Mouse (Mus musculus) bone marrow, adult 2 months (tissue): ENCODE measurements at regions not wholly inside any gene's neighbourhood (a gene's known extent, or its start where the extent isn't known, plus 50 kb on each side); places are given as distances from the start of the nearest gene placed in this dataset.
A peak's percentile ranks its signal among the peaks of the same experiment; 100 is the strongest.

Experiments used
- H3K27ac ChIP-seq: fragments of 200-500 bp; 2 replicates; pipeline ENCODE4 v1.5.1; 2012; ENCODE audit warnings: low read depth, mild to moderate bottlenecking, control low read depth, inconsistent platforms, low read length; ENCODE audit not compliant: control insufficient read depth, poor library complexity, insufficient read depth
- H3K4me1 ChIP-seq: fragments of 200-500 bp; 2 replicates; pipeline ENCODE4 v1.6.1; 2011; ENCODE audit warnings: low read length; ENCODE audit not compliant: control insufficient read depth, insufficient read depth
- H3K4me3 ChIP-seq: fragments of 200-500 bp; replicated peaks from 2 replicates; pipeline ENCODE3; 2011; ENCODE audit warnings: mild to moderate bottlenecking, low read depth, low read length, control low read depth; ENCODE audit not compliant: control insufficient read depth
- CTCF ChIP-seq: fragments of 200-500 bp; IDR thresholded peaks from 2 replicates; pipeline ENCODE4 v1.5.1; 2011; ENCODE audit warnings: low read length, control low read depth; ENCODE audit not compliant: control insufficient read depth, insufficient read depth
- POLR2A ChIP-seq: fragments of 200-500 bp; IDR thresholded peaks from 2 replicates; pipeline ENCODE4 v1.6.1; 2011; ENCODE audit warnings: low read depth, mild to moderate bottlenecking, control low read depth, low read length, borderline replicate concordance; ENCODE audit not compliant: control insufficient read depth
- WGBS: fragments of 180-500 bp; shearing (Covaris S2); methylation state at CpG from one replicate; pipeline ENCODE4 v1.1.7; 2018; 5-methylcytosine and 5-hydroxymethylcytosine counted together

- Histone ChIP-seq H3K4me1 (no peaks in the 10 kb centered on the region), H3K4me3 (no peak overlapping the region), H3K27ac (no peak overlapping the region)
- 67% methylated on average over 17 of the region's 17 CpGs for WGBS
- no peak for TF ChIP-seq CTCF
- no peak for TF ChIP-seq POLR2A
Observed at GRCm38 (mm10) chr16:76816056-76816885, 197.2 kb upstream of the Usp25 start.

GRCm38 (mm10) chr16:76803725-76804124, 209.8 kb upstream of the Usp25 start:
- Histone ChIP-seq H3K4me3 (no peak overlapping the region), H3K27ac (no peak overlapping the region), H3K4me1 (no peaks in the 10 kb centered on the region)
- TF ChIP-seq CTCF = peak; percentile 45
- TF ChIP-seq POLR2A = no peak
- WGBS = 42% methylated on average over 3 of the region's 3 CpGs

GRCm38 (mm10) chr16:76786405-76787155, 226.9 kb upstream of the Usp25 start:
- TF ChIP-seq POLR2A = no peak
- TF ChIP-seq CTCF = peak; percentile 63
- Histone ChIP-seq H3K4me1 (no peaks in the 10 kb centered on the region), H3K27ac (no peak overlapping the region), H3K4me3 (no peak overlapping the region)
- WGBS = 63% methylated on average over 6 of the region's 6 CpGs

GRCm38 (mm10) chr16:76782656-76783055, 230.8 kb upstream of the Usp25 start:
- WGBS = 73% methylated on average over 5 of the region's 5 CpGs

DNA sequence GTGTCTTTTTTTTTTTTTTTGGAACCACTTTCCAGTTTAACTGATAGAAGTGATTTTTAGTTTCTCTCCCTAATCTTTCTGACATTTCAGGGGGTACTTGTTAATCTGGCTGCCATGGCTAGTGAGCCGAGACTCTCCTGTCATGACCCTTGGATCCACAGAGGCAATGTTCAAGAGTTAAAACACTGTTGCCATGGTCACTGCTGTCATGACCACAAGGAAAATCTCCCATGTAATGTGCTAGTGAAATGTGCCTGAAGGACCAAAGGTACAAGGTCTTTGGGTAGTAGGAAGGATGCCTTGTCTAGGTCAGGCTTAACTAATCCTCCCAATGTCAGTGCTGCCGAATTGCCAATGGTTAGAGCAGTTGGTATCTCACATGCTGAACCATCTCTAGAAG, 237.7 kb upstream of the Usp25 start:
- WGBS = 73% methylated on average over 2 of the region's 2 CpGs
- Histone ChIP-seq H3K4me1 (no peaks in the 10 kb centered on the region), H3K4me3 (no peak overlapping the region), H3K27ac (no peak overlapping the region)
- TF ChIP-seq CTCF (no peak), POLR2A (no peak)

More at GRCm38 (mm10) chr16:76782656-76783055, 230.8 kb upstream of the Usp25 start:
- no peaks in the 10 kb centered on the region for H3K4me1 ChIP-seq
- no peak overlapping the region for H3K27ac ChIP-seq
- H3K4me3 ChIP-seq = no peak overlapping the region
- TF ChIP-seq CTCF (no peak), POLR2A (no peak)

- no peaks in the 10 kb centered on the region for H3K4me1 ChIP-seq
- TF ChIP-seq CTCF = no peak
- TF ChIP-seq POLR2A = no peak
- H3K4me3 ChIP-seq = no peak overlapping the region
- WGBS = 85% methylated on average over 8 of the region's 8 CpGs
- H3K27ac ChIP-seq = no peak overlapping the region
Observed at GRCm38 (mm10) chr16:76774032-76774431, 239.5 kb upstream of the Usp25 start.

DNA sequence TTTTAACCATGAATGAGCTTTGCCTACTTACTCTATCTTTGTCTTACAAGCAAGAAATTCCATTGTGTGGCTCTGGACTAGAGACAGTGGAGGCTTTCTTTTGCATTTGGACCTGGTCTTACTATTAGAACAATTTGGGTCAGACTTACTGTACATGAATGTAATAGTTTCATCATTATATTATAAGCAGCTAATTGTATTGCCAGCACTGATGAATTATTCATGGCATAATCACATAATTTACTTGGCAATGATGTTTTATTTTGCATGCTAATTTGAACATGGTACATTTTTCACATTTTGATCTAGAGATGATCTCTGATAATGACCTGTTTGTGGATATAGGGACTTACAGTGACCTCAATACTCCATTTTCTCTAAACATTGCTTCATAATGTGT, 240.0 kb upstream of the Usp25 start:
- H3K4me3 ChIP-seq = no peak overlapping the region
- TF ChIP-seq POLR2A (no peak), CTCF (no peak)
- H3K27ac ChIP-seq = no peak overlapping the region
- no peaks in the 10 kb centered on the region for H3K4me1 ChIP-seq

- WGBS = 59% methylated on average over 9 of the region's 9 CpGs
- Histone ChIP-seq H3K4me3 (no peak overlapping the region), H3K27ac (no peak overlapping the region), H3K4me1 (no peaks in the 10 kb centered on the region)
- TF ChIP-seq CTCF (peak; percentile 62), POLR2A (no peak)
Observed at GRCm38 (mm10) chr16:76768607-76769006, 244.9 kb upstream of the Usp25 start.

DNA sequence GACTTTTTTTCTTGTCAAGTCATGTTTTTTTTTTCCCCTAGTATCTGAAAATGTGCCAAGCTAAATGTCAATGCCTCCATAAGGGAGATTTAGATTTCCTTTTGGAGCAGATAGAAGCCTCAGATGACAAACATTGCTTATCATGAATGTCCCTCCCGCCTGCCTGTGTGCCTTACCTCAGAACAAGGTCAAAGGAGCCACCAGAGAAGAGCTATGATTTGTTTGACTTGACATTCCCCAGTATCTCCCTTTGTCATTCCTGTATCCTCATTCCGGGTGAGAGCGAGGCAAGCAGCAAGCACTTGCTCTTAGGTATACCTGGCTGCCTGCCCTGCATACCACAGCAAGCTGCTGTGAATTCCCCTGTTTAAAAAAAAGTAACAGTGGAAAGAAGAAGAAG, 246.9 kb upstream of the Usp25 start:
- WGBS = 86% methylated on average over 3 of the region's 3 CpGs
- TF ChIP-seq CTCF (no peak), POLR2A (no peak)
- Histone ChIP-seq H3K4me1 (no peaks in the 10 kb centered on the region), H3K27ac (no peak overlapping the region), H3K4me3 (no peak overlapping the region)
